Mouse (Mus musculus) midbrain, embryonic 13.5 days (tissue): ENCODE results near the gene Cluh. TPM values are rescaled to one million over a fixed set of nuclear protein-coding genes. Genes with fewer than 3 reads are reported as not detected.

Experiments
- ATAC-seq: fragments of 200-750 bp; cut with Nextera tagmentation; 2 replicates; pipeline ENCODE4 v1.8.0; 2017; ENCODE audit warnings: mild to moderate bottlenecking, moderate TSS enrichment, moderate library complexity
- H3K27ac ChIP-seq: fragments of 300-500 bp; sonication (generic); 2 replicates; pipeline ENCODE4 v1.5.1; 2015; ENCODE audit warnings: inconsistent platforms, mild to moderate bottlenecking, moderate library complexity
- H3K27me3 ChIP-seq: fragments of 300-500 bp; sonication (generic); 2 replicates; pipeline ENCODE4 v1.6.1; 2015; ENCODE audit warnings: mild to moderate bottlenecking, inconsistent platforms
- H3K36me3 ChIP-seq: fragments of 300-500 bp; sonication (generic); 2 replicates; pipeline ENCODE4 v1.6.1; 2015; ENCODE audit warnings: mild to moderate bottlenecking, inconsistent platforms
- H3K4me1 ChIP-seq: fragments of 300-500 bp; sonication (generic); replicated peaks from 2 replicates; pipeline ENCODE4 v1.6.1; 2015; ENCODE audit warnings: inconsistent platforms
- H3K4me2 ChIP-seq: fragments of 300-500 bp; sonication (generic); replicated peaks from 2 replicates; pipeline ENCODE4 v1.6.1; 2015; ENCODE audit warnings: moderate library complexity, mild to moderate bottlenecking, inconsistent platforms
- H3K4me3 ChIP-seq: fragments of 300-500 bp; sonication (generic); replicated peaks from 2 replicates; pipeline ENCODE4 v1.5.1; 2015; ENCODE audit warnings: mild to moderate bottlenecking, inconsistent platforms
- H3K9ac ChIP-seq: fragments of 300-500 bp; sonication (generic); replicated peaks from 2 replicates; pipeline ENCODE4 v1.6.1; 2015; ENCODE audit warnings: mild to moderate bottlenecking, inconsistent platforms
- H3K9me3 ChIP-seq: fragments of 300-500 bp; sonication (generic); 2 replicates; pipeline ENCODE4 v1.6.1; 2016; ENCODE audit warnings: mild to moderate bottlenecking, inconsistent platforms
- WGBS: fragments of 180-500 bp; shearing (Covaris S2); methylation state at CpG from one replicate; pipeline ENCODE4 v1.1.7; 2015; 5-methylcytosine and 5-hydroxymethylcytosine counted together
- polyA plus RNA-seq: library from polyadenylated mRNA; unstranded; fragments of >200 nt; fragmentation: Nextera tagmentation; extraction: Ambion mirVana; gene quantifications from 2 replicates; pipeline ENCODE4 v1.2.1, GENCODE M21; 2015

Cluh gene
- polyA plus RNA-seq, 1 experiment from 2014 or later: 14.2 TPM

- H3K9me3 ChIP-seq: no peaks in the 10 kb centered on the region
- H3K9ac ChIP-seq: no peak overlapping the region
- ATAC-seq: no peak
- no peak overlapping the region for H3K4me2 ChIP-seq
- WGBS: 93% methylated on average over 1 of the region's 1 CpGs
- no peak overlapping the region for H3K4me3 ChIP-seq
- no peak overlapping the region for H3K27ac ChIP-seq
- H3K36me3 ChIP-seq: no peaks in the 10 kb centered on the region
- H3K4me1 ChIP-seq: 0 out of 2 replicates have a peak, but pooled peaks cover 4% of the 10 kb centered on the region
- H3K27me3 ChIP-seq: no peaks in the 10 kb centered on the region
These were observed 59.5 kb downstream of the Cluh start for GRCm38 (mm10) chr11:74708781-74709180.

- ATAC-seq: no peak
- H3K27ac ChIP-seq: no peak overlapping the region
- H3K4me2 ChIP-seq: no peak overlapping the region
- no peaks in the 10 kb centered on the region for H3K9me3 ChIP-seq
- no peaks in the 10 kb centered on the region for H3K36me3 ChIP-seq
- H3K27me3 ChIP-seq: no peaks in the 10 kb centered on the region
- 0 out of 2 replicates have a peak, but pooled peaks cover 4% of the 10 kb centered on the region for H3K4me1 ChIP-seq
- WGBS: 97% methylated on average over 1 of the region's 1 CpGs
- no peak overlapping the region for H3K4me3 ChIP-seq
- H3K9ac ChIP-seq: no peak overlapping the region
These were observed 61.4 kb downstream of the Cluh start for GRCm38 (mm10) chr11:74710671-74711070.

DNA sequence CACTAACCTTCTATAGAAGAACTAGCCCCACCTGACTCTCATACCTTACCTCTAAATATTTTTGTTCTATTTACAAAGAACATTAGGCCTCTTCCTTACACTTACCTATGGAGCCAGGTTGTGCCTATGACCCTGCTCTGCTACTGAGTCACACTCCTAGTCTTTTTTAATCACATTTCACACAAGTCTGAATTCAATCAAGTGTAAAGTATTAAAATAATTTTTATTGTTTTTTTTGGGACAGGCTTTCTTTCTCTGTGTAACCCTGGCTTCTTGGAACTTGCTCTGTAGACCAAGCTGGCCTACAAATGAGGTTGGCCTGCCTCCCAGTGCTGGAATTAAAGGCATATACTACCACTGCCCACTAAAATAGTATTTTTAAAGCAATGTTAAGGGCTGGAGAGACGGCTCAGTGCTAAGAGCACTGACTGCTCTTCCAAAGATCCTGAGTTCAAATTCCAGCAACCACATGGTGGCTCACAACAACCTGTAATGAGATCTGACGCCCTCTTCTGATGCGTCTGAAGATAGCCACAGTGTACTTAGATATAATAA is 66.8 kb downstream of the Cluh start:
- peaks cover 29% of the 10 kb centered on the region for H3K4me1 ChIP-seq
- H3K27me3 ChIP-seq: no peaks in the 10 kb centered on the region
- WGBS: 92% methylated on average over 3 of the region's 3 CpGs
- no peak overlapping the region for H3K27ac ChIP-seq
- H3K9ac ChIP-seq: no peak overlapping the region
- H3K36me3 ChIP-seq: no peaks in the 10 kb centered on the region
- no peak overlapping the region for H3K4me3 ChIP-seq
- no peaks in the 10 kb centered on the region for H3K9me3 ChIP-seq
- ATAC-seq: no peak
- H3K4me2 ChIP-seq: no peak overlapping the region

Other genes starting within 250 kb of the Cluh start
- gene Rap1gap2, start 38.6 kb upstream of the Cluh start, polyA plus RNA-seq: 7.3 and 10.4 TPM in 2 replicates
- 1.7 and 1.8 TPM in 2 replicates for gene Ccdc92b, start 29.9 kb upstream of the Cluh start, polyA plus RNA-seq
- 59.6 and 66.9 TPM in 2 replicates for gene Pafah1b1, start 75.2 kb downstream of the Cluh start, polyA plus RNA-seq
- gene Mettl16, start 121.3 kb downstream of the Cluh start, polyA plus RNA-seq: 55.2 and 56.4 TPM in 2 replicates
- 8.4 and 9.1 TPM in 2 replicates for gene Mnt, start 181.4 kb downstream of the Cluh start, polyA plus RNA-seq
- 18.8 and 20.8 TPM in 2 replicates for gene Sgsm2, start 247.6 kb downstream of the Cluh start, polyA plus RNA-seq
- gene Tsr1, start 248.6 kb downstream of the Cluh start, polyA plus RNA-seq: 28.1 and 32.1 TPM in 2 replicates